Mouse (Mus musculus) cortical plate, adult 2 months (tissue): ENCODE data around the gene Rnf26.

Source experiments
- CTCF ChIP-seq: fragments of 200-500 bp; IDR thresholded peaks from 2 replicates; pipeline ENCODE4 v1.5.1; 2011; ENCODE audit warnings: mild to moderate bottlenecking, control low read depth, low read length; ENCODE audit not compliant: insufficient read depth; ENCODE audit errors: extremely low read depth
- POLR2A ChIP-seq: fragments of 200-500 bp; IDR thresholded peaks from 2 replicates; pipeline ENCODE4 v1.6.1; 2011; ENCODE audit warnings: mild to moderate bottlenecking, low read length, control low read depth; ENCODE audit not compliant: insufficient read depth; ENCODE audit errors: extremely low read depth

DNA sequence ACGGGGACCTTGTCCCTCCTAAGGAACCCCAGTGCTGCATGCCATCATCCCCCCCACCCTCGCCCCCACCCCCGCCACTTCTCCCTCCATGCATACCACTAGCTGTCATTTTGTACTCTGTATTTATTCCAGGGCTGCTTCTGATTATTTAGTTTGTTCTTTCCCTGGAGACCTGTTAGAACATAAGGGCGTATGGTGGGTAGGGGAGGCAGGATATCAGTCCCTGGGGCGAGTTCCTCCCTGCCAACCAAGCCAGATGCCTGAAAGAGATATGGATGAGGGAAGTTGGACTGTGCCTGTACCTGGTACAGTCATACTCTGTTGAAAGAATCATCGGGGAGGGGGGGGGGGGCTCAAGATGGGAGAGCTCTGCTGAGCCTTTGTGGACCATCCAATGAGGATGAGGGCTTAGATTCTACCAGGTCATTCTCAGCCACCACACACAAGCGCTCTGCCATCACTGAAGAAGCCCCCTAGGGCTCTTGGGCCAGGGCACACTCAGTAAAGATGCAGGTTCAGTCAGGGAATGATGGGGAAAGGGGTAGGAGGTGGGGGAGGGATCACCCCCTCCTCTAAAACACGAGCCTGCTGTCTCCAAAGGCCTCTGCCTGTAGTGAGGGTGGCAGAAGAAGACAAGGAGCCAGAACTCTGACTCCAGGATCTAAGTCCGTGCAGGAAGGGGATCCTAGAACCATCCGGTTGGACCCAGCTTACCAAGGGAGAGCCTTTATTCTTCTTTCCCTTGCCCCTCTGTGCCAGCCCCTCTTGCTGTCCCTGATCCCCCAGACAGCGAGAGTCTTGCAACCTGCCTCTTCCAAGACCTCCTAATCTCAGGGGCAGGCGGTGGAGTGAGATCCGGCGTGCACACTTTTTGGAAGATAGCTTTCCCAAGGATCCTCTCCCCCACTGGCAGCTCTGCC is 65.5 kb downstream of the Rnf26 start:
- TF ChIP-seq POLR2A (no peak), CTCF (no peak)
